Mouse (Mus musculus) myocyte (in vitro differentiated cells): ENCODE data around the gene Disc1. TPM values are rescaled to one million over a fixed set of nuclear protein-coding genes. Genes with fewer than 3 reads are reported as not detected.
A peak's percentile ranks its signal among the peaks of the same experiment; 100 is the strongest.

ENCODE experiments used
- H3K27me3 ChIP-seq: one replicate; pipeline ENCODE4 v1.6.1; 2011; ENCODE audit not compliant: control insufficient read depth, insufficient read depth, insufficient read length
- H3K36me3 ChIP-seq: one replicate; pipeline ENCODE4 v1.6.1; 2011; ENCODE audit not compliant: control insufficient read depth, insufficient read depth
- H3K4me2 ChIP-seq: one replicate; pipeline ENCODE4 v1.6.1; 2011; ENCODE audit warnings: low read depth, control low read depth
- H3K4me3 ChIP-seq: one replicate; pipeline ENCODE4 v1.5.1; 2011; ENCODE audit warnings: mild to moderate bottlenecking, control low read depth, moderate library complexity
- H3K79me2 ChIP-seq: one replicate; pipeline ENCODE4 v1.6.1; 2011; ENCODE audit not compliant: control insufficient read depth, insufficient read depth
- H3ac ChIP-seq: one replicate; pipeline ENCODE4 v1.6.1; 2011; ENCODE audit not compliant: control insufficient read depth, insufficient read length
- CEBPB ChIP-seq: IDR thresholded peaks from 2 replicates; pipeline ENCODE4 v1.6.1; 2011; ENCODE audit warnings: mild to moderate bottlenecking, moderate library complexity; ENCODE audit not compliant: poor library complexity, insufficient read depth, severe bottlenecking
- E2F4 ChIP-seq: IDR thresholded peaks from one replicate; pipeline ENCODE4 v1.6.1; 2011; ENCODE audit warnings: mild to moderate bottlenecking, control low read depth, moderate library complexity; ENCODE audit not compliant: insufficient read depth
- MAX ChIP-seq: IDR thresholded peaks from one replicate; pipeline ENCODE4 v1.6.1; 2011; ENCODE audit warnings: low read depth, mild to moderate bottlenecking, control low read depth
- MYOD1 ChIP-seq, 3 experiments: IDR thresholded peaks; one replicate each; pipeline ENCODE4 v1.6.1; 2011; ENCODE audit warnings: control low read depth in 2 of 3, low read depth in 2 of 3, mild to moderate bottlenecking in 2 of 3, moderate library complexity in 1 of 3; ENCODE audit not compliant: insufficient read length in 2 of 3, control insufficient read depth in 1 of 3
- MYOG ChIP-seq, 3 experiments: IDR thresholded peaks; one replicate each; pipeline ENCODE4 v1.6.1; 2011; ENCODE audit warnings: control low read depth in 2 of 3, low read depth in 2 of 3, mild to moderate bottlenecking in 2 of 3; ENCODE audit not compliant: insufficient read length in 2 of 3, control insufficient read depth in 1 of 3, insufficient read depth in 1 of 3
- POLR2A ChIP-seq: IDR thresholded peaks from one replicate; pipeline ENCODE4 v1.6.1; 2011; ENCODE audit warnings: low read depth, mild to moderate bottlenecking, control low read depth, moderate library complexity; ENCODE audit not compliant: insufficient read length
- POLR2AphosphoS2 ChIP-seq: IDR thresholded peaks from one replicate; pipeline ENCODE4 v1.6.1; 2011; ENCODE audit warnings: low read depth, control low read depth; ENCODE audit not compliant: insufficient read length
- REST ChIP-seq: IDR thresholded peaks from one replicate; pipeline ENCODE4 v1.6.1; 2011; ENCODE audit warnings: mild to moderate bottlenecking, control low read depth, moderate library complexity; ENCODE audit not compliant: insufficient read depth, insufficient read length
- SRF ChIP-seq: IDR thresholded peaks from one replicate; pipeline ENCODE4 v1.6.1; 2011; ENCODE audit warnings: low read depth; ENCODE audit not compliant: control insufficient read depth, insufficient read length
- TCF12 ChIP-seq: IDR thresholded peaks from one replicate; pipeline ENCODE4 v1.6.1; 2011; ENCODE audit warnings: mild to moderate bottlenecking, control low read depth; ENCODE audit not compliant: poor library complexity, insufficient read depth, severe bottlenecking
- TCF3 ChIP-seq: IDR thresholded peaks from one replicate; pipeline ENCODE4 v1.6.1; 2011; ENCODE audit warnings: low read depth, control low read depth; ENCODE audit not compliant: insufficient read length
- USF1 ChIP-seq: IDR thresholded peaks from one replicate; pipeline ENCODE4 v1.6.1; 2011; ENCODE audit warnings: low read depth, mild to moderate bottlenecking, control low read depth, moderate library complexity
- polyA plus RNA-seq: library from polyadenylated mRNA; unstranded; fragments of >200 nt; fragmentation: generic; extraction: Trizol; gene quantifications from one replicate; pipeline ENCODE4 v1.2.1, GENCODE M21; 2012; ENCODE audit warnings: missing spikeins

The Disc1 gene
- polyA plus RNA-seq, 1 experiment, result 0.06 TPM

- no peaks in the 10 kb centered on the region for H3K27me3 ChIP-seq
- H3K4me2 ChIP-seq, result no peak overlapping the region
- no peaks in the 10 kb centered on the region for H3K79me2 ChIP-seq
- H3K4me3 ChIP-seq, result no peak overlapping the region
- TF ChIP-seq TCF3 (no peak), USF1 (no peak), E2F4 (no peak), TCF12 (no peak), SRF (no peak), MYOG (IDR thresholded peaks at IDR 0.05; ENCODE audit: control insufficient read depth in 1 of 3, insufficient read depth in 1 of 3, insufficient read length in 2 of 3, low read depth in 2 of 3) (no peak), REST (no peak), POLR2A (no peak), POLR2AphosphoS2 (no peak)
- H3K36me3 ChIP-seq, result no peaks in the 10 kb centered on the region
- H3ac ChIP-seq, result no peak overlapping the region
Observed at GRCm38 (mm10) chr8:125247349-125247748, 193.4 kb downstream of the Disc1 start.

- H3ac ChIP-seq, result no peak overlapping the region
- H3K27me3 ChIP-seq, result no peaks in the 10 kb centered on the region
- TF ChIP-seq MYOG (IDR thresholded peaks at IDR 0.05; ENCODE audit: control insufficient read depth in 1 of 3, insufficient read depth in 1 of 3, insufficient read length in 2 of 3, low read depth in 2 of 3) (peak in 1 of 3 experiments; percentile 69), MYOD1 (IDR thresholded peaks at IDR 0.05; ENCODE audit: control insufficient read depth in 1 of 3, insufficient read length in 2 of 3, low read depth in 2 of 3) (peak in 1 of 3 experiments; percentile 54), MAX (no peak), SRF (no peak)
- H3K36me3 ChIP-seq, result no peaks in the 10 kb centered on the region
- no peaks in the 10 kb centered on the region for H3K79me2 ChIP-seq
- H3K4me3 ChIP-seq, result no peak overlapping the region
- peak overlapping the region; percentile 99 for H3K4me2 ChIP-seq
Observed at GRCm38 (mm10) chr8:125252946-125253345, 199.0 kb downstream of the Disc1 start.

GRCm38 (mm10) chr8:125253505-125254180, 199.6 kb downstream of the Disc1 start:
- H3ac ChIP-seq, result peak overlapping the region; percentile 22
- peak overlapping the region; percentile 37 for H3K4me3 ChIP-seq
- H3K27me3 ChIP-seq, result no peaks in the 10 kb centered on the region
- no peaks in the 10 kb centered on the region for H3K79me2 ChIP-seq
- no peaks in the 10 kb centered on the region for H3K36me3 ChIP-seq
- TF ChIP-seq SRF, result no peak
- TF ChIP-seq USF1, result no peak
- TF ChIP-seq TCF3, result no peak
- peak in 2 of 3 experiments; percentile 76 to 77 for TF ChIP-seq MYOG (IDR thresholded peaks at IDR 0.05; ENCODE audit: control insufficient read depth in 1 of 3, insufficient read depth in 1 of 3, insufficient read length in 2 of 3, low read depth in 2 of 3)
- TF ChIP-seq E2F4, result no peak
- peak; percentile 32 for TF ChIP-seq POLR2A
- peak; percentile 72 for TF ChIP-seq TCF12
- TF ChIP-seq MAX, result no peak
- TF ChIP-seq CEBPB, result peak; percentile 90
- no peak for TF ChIP-seq POLR2AphosphoS2
- TF ChIP-seq MYOD1 (IDR thresholded peaks at IDR 0.05; ENCODE audit: control insufficient read depth in 1 of 3, insufficient read length in 2 of 3, low read depth in 2 of 3), result peak in 2 of 3 experiments; percentile 37 to 67
- no peak for TF ChIP-seq REST
- H3K4me2 ChIP-seq, result peak overlapping the region; percentile 99

GRCm38 (mm10) chr8:125254188-125255005, 200.4 kb downstream of the Disc1 start:
- no peaks in the 10 kb centered on the region for H3K36me3 ChIP-seq
- H3ac ChIP-seq, result peak overlapping the region; percentile 22
- peak overlapping the region; percentile 99 for H3K4me2 ChIP-seq
- no peaks in the 10 kb centered on the region for H3K27me3 ChIP-seq
- TF ChIP-seq MYOD1 (IDR thresholded peaks at IDR 0.05; ENCODE audit: control insufficient read depth in 1 of 3, insufficient read length in 2 of 3, low read depth in 2 of 3) (peak in 1 of 3 experiments; percentile 61), MYOG (IDR thresholded peaks at IDR 0.05; ENCODE audit: control insufficient read depth in 1 of 3, insufficient read depth in 1 of 3, insufficient read length in 2 of 3, low read depth in 2 of 3) (peak in 1 of 3 experiments; percentile 47), CEBPB (no peak), POLR2AphosphoS2 (no peak), REST (no peak), TCF12 (no peak)
- H3K79me2 ChIP-seq, result no peaks in the 10 kb centered on the region
- H3K4me3 ChIP-seq, result peak overlapping the region; percentile 37
